Mouse (Mus musculus) bone marrow, adult 2 months (tissue): Measurements from ENCODE around the gene Ckap4. TPM values are rescaled to one million over a fixed set of nuclear protein-coding genes. Genes with fewer than 3 reads are reported as not detected.

ENCODE experiments used
- H3K27ac ChIP-seq: fragments of 200-500 bp; 2 replicates; pipeline ENCODE4 v1.5.1; 2012; ENCODE audit warnings: low read depth, mild to moderate bottlenecking, control low read depth, inconsistent platforms, low read length; ENCODE audit not compliant: control insufficient read depth, poor library complexity, insufficient read depth
- H3K4me1 ChIP-seq: fragments of 200-500 bp; 2 replicates; pipeline ENCODE4 v1.6.1; 2011; ENCODE audit warnings: low read length; ENCODE audit not compliant: control insufficient read depth, insufficient read depth
- H3K4me3 ChIP-seq: fragments of 200-500 bp; replicated peaks from 2 replicates; pipeline ENCODE3; 2011; ENCODE audit warnings: mild to moderate bottlenecking, low read depth, low read length, control low read depth; ENCODE audit not compliant: control insufficient read depth
- CTCF ChIP-seq: fragments of 200-500 bp; IDR thresholded peaks from 2 replicates; pipeline ENCODE4 v1.5.1; 2011; ENCODE audit warnings: low read length, control low read depth; ENCODE audit not compliant: control insufficient read depth, insufficient read depth
- POLR2A ChIP-seq: fragments of 200-500 bp; IDR thresholded peaks from 2 replicates; pipeline ENCODE4 v1.6.1; 2011; ENCODE audit warnings: low read depth, mild to moderate bottlenecking, control low read depth, low read length, borderline replicate concordance; ENCODE audit not compliant: control insufficient read depth
- WGBS: fragments of 180-500 bp; shearing (Covaris S2); methylation state at CpG from one replicate; pipeline ENCODE4 v1.1.7; 2018; 5-methylcytosine and 5-hydroxymethylcytosine counted together
- polyA plus RNA-seq: library from polyadenylated mRNA; stranded (reverse); fragments of >200 nt; gene quantifications from 2 replicates; pipeline ENCODE4 v1.2.4, GENCODE M21; 2011; ENCODE audit warnings: low replicate concordance; ENCODE audit not compliant: missing spikeins, insufficient read depth, insufficient read length

The Ckap4 gene
- polyA plus RNA-seq, 1 experiment, result 27.6 TPM

- H3K4me3 ChIP-seq, result no peak overlapping the region
- H3K4me1 ChIP-seq, result peaks cover 3% of the 10 kb centered on the region; the same call in 1 of the 2 replicates
- no peak for TF ChIP-seq CTCF
- TF ChIP-seq POLR2A, result no peak
- WGBS, result 25% methylated on average over 6 of the region's 6 CpGs
- peak overlapping the region; percentile 3; the same call in 1 of the 2 replicates for H3K27ac ChIP-seq
These were observed 20.6 kb upstream of the Ckap4 start for GRCm38 (mm10) chr10:84554291-84555009.

DNA sequence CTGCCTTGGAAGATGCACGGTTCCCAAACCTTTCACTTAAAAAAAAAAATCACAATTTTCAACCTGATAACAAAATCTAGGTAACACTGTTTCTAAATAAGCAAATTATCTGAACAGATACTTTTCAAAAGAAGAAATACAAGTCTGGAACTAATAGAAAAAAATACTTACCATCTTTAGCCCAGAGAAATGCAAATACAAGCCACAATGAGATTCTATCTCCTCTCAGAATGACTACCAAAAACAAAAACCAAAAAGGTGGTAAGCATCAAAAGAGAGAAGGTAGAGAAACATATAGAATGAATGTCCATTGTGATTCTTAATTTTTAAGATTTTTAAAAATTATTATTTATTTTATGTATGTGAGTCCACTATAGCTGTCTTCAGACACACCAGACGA, 18.6 kb upstream of the Ckap4 start:
- 75% methylated on average over 2 of the region's 2 CpGs for WGBS
- no peak for TF ChIP-seq POLR2A
- no peak for TF ChIP-seq CTCF
- Histone ChIP-seq H3K4me3 (no peak overlapping the region), H3K4me1 (peaks cover 2% of the 10 kb centered on the region; the same call in 1 of the 2 replicates), H3K27ac (no peak overlapping the region)

GRCm38 (mm10) chr10:84551846-84552245, 18.0 kb upstream of the Ckap4 start:
- Histone ChIP-seq H3K27ac (peak overlapping the region; percentile 44), H3K4me3 (no peak overlapping the region), H3K4me1 (peaks cover 2% of the 10 kb centered on the region; the same call in 1 of the 2 replicates)
- 84% methylated on average over 3 of the region's 3 CpGs for WGBS
- TF ChIP-seq CTCF, result no peak
- no peak for TF ChIP-seq POLR2A

- Histone ChIP-seq H3K4me1 (peaks cover 2% of the 10 kb centered on the region; the same call in 1 of the 2 replicates), H3K4me3 (peak overlapping the region; percentile 52), H3K27ac (peak overlapping the region; percentile 76)
- TF ChIP-seq CTCF (no peak), POLR2A (no peak)
- WGBS, result 4% methylated on average over 10 of the region's 10 CpGs
These were observed 16.0 kb upstream of the Ckap4 start for GRCm38 (mm10) chr10:84549920-84550293.

DNA sequence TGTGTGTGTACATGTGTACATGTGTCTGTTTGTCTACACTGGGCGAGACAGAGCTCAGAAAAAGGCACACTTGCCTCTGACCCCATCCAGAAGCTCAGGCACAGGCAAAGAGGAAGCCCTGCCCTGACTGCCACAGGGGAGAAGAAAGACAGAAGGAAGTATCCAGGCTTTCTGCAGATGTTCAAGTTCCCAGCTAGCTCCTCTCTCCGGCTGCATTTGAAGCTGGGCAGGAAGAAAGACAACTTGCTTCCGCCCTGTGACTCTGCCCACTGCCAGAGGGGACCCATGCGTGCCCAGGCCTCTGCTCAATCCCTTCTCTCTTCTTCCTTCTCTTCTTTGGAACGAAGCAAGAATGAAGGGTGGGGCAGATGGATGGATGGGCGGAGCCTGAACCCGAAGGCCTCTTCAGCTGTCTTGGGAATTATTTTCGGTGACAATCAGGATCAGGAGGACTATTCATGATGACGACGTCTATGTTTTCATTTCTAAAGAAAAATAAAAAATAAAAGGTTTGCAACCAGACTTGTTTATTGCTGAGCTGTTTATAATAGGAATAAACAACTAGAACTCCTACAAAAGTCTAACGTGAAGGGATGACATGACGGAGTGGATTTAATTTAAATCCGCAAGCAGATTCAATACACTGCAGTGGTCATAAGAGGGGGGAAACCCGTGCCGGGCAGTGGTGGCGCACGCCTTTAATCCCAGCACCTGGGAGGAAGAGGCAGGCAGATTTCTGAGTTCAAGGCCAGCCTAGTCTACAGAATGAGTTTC, 15.5 kb upstream of the Ckap4 start:
- 30% methylated on average over 17 of the region's 17 CpGs for WGBS
- TF ChIP-seq POLR2A, result no peak
- TF ChIP-seq CTCF, result no peak
- peak overlapping the region; percentile 72 for H3K27ac ChIP-seq

DNA sequence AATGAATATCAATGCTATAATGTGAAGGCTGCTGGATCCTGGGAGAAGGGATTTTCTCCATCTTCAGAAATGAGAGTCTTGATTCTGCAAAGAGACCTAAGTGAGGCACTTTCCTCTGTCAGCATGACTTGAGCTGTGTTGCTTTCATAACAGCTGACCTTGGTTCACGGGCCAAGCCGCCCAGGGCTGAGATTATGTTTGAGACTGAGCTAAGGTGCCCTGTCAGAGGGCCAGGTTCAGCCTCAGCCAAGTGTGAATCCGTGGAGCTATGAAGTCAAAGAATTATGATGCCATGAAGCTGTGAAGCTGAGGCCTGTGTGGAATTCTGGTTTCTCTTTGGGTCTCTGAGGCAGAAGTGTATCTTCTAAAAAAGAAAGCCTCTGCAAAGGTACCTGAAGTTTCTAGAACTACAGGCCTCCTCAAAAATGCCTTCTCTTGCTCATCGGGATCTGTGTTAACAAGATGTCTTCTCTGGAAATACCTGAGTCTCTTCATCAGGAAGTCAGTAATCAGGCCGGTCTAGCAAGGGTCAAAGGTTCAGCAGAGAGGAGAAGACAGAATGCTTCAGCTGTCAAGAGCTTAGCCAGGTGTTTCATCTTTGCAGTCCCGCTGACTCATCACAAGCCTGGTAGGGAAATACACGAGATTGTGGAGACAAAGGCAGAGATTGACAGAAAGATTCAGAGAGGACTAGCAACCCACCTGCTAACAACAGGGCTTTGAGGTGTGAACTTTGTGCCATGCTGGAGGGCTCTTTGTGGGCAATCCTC, 11.2 kb upstream of the Ckap4 start:
- no peak overlapping the region for H3K4me3 ChIP-seq
- no peak for TF ChIP-seq POLR2A
- no peak for TF ChIP-seq CTCF
- no peaks in the 10 kb centered on the region; the same call in 1 of the 2 replicates for H3K4me1 ChIP-seq
- no peak overlapping the region for H3K27ac ChIP-seq
- 68% methylated on average over 7 of the region's 7 CpGs for WGBS

More for the DNA sequence above, 15.5 kb upstream of the Ckap4 start:
- H3K4me1 ChIP-seq, result peaks cover 2% of the 10 kb centered on the region; the same call in 1 of the 2 replicates
- no peak overlapping the region for H3K4me3 ChIP-seq

DNA sequence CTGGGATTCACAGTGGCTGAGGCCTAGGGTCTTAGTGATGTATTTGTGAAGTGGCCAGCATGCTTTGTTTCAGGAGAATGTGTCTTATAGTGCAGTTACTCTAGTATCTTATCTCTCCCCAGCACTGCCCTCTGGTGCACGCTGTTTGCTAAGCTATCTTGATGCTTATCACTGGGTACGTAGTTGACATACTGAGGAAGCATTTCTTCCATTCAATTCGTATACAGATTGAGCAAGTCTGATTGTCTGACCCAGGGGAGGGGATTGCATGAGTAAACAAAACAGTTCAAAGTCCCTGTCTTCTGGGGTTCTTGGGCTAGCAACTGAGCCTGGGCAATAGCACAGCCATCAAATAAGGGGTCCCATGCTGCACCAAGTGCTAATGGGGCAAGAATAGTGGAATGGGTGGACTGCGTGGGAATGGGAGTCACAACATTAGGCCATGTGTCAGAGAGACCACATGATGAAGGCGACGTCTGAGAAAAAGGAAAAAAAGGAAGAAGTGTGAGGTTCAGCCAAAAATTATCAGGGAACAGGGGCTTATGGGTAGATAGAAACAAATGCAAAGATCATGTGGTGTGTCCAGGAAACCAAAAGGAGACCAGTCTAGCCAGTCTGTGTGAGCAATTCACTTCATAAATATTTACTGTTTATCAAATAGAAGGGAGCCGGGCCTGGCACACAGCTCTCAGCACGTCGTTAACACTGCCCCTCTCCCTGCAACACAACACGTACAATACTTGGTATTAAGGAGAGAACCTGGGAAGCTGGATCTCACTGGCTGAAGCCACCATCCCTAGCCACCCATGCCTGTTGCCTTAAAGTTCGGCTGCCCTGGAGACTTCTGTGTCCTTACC, 9.2 kb upstream of the Ckap4 start:
- Histone ChIP-seq H3K4me3 (no peak overlapping the region), H3K4me1 (no peaks in the 10 kb centered on the region; the same call in 1 of the 2 replicates), H3K27ac (no peak overlapping the region)
- 45% methylated on average over 11 of the region's 11 CpGs for WGBS
- TF ChIP-seq CTCF (no peak), POLR2A (no peak)
